Mouse (Mus musculus): ENCODE data around the gene AU018091.
"Not testable (repeated sequence)": the region's sequence is repeated elsewhere in the genome, so short reads cannot be mapped to it uniquely, and the experiment has no call there.

AU018091 gene

GRCm38 (mm10) chr7:3168925-3169324 is at the start of gene AU018091:
Gene AU018091, minus strand, starts transcription at chr7:3169203.
- DNase-seq, result no peak

- DNase-seq, result no peak
Measured at GRCm38 (mm10) chr7:3217546-3218056, 48.6 kb upstream of the AU018091 start.

- no peak for DNase-seq
Measured at GRCm38 (mm10) chr7:3216331-3216730, 47.3 kb upstream of the AU018091 start.

- no peak for DNase-seq
Measured at GRCm38 (mm10) chr7:3213557-3213956, 44.6 kb upstream of the AU018091 start.

GRCm38 (mm10) chr7:3213156-3213555 is 44.2 kb upstream of the AU018091 start:
- DNase-seq, result no peak

- DNase-seq, result no peak
Measured at GRCm38 (mm10) chr7:3212002-3212790, 43.2 kb upstream of the AU018091 start.

GRCm38 (mm10) chr7:3211518-3211917 is 42.5 kb upstream of the AU018091 start:
- DNase-seq, result no peak

- no peak for DNase-seq
Measured at GRCm38 (mm10) chr7:3210605-3211004, 41.6 kb upstream of the AU018091 start.

- DNase-seq, result no peak
Measured at GRCm38 (mm10) chr7:3206520-3206919, 37.5 kb upstream of the AU018091 start.

GRCm38 (mm10) chr7:3204628-3205027 is 35.6 kb upstream of the AU018091 start:
- no peak for DNase-seq

- no peak for DNase-seq
Measured at GRCm38 (mm10) chr7:3203890-3204289, 34.9 kb upstream of the AU018091 start.

GRCm38 (mm10) chr7:3201134-3201705 is 32.2 kb upstream of the AU018091 start:
- DNase-seq, result peak; percentile 11

- DNase-seq, result no peak
Measured at GRCm38 (mm10) chr7:3198884-3199283, 29.9 kb upstream of the AU018091 start.

GRCm38 (mm10) chr7:3195850-3196249 is 26.8 kb upstream of the AU018091 start:
- DNase-seq, result no peak

- no peak for DNase-seq
Measured at GRCm38 (mm10) chr7:3194531-3194930, 25.5 kb upstream of the AU018091 start.

GRCm38 (mm10) chr7:3193905-3194304 is 24.9 kb upstream of the AU018091 start:
- peak; percentile 54 for DNase-seq

GRCm38 (mm10) chr7:3193049-3193632 is 24.1 kb upstream of the AU018091 start:
- no peak for DNase-seq

- no peak for DNase-seq
Measured at GRCm38 (mm10) chr7:3191971-3192498, 23.0 kb upstream of the AU018091 start.

- DNase-seq, result not testable (repeated sequence)
Measured at GRCm38 (mm10) chr7:3186726-3187125, 17.7 kb upstream of the AU018091 start.

GRCm38 (mm10) chr7:3186136-3186535 is 17.1 kb upstream of the AU018091 start:
- DNase-seq, result no peak

GRCm38 (mm10) chr7:3184394-3184793 is 15.4 kb upstream of the AU018091 start:
- no peak for DNase-seq

GRCm38 (mm10) chr7:3180958-3181357 is 12.0 kb upstream of the AU018091 start:
- DNase-seq, result not testable (repeated sequence)

GRCm38 (mm10) chr7:3168296-3168695 is 707 bp downstream of the AU018091 start:
- no peak for DNase-seq

- DNase-seq, result no peak
Measured at GRCm38 (mm10) chr7:3166270-3166669, 2.7 kb downstream of the AU018091 start.

Measured in kidney, adult 18-20 months (tissue).